Mouse (Mus musculus): Measurements from ENCODE around the gene Ubap2. TPM values are rescaled to one million over a fixed set of nuclear protein-coding genes. Genes with fewer than 3 reads are reported as not detected.

Ubap2 gene
- polyA plus RNA-seq (2014; fragmentation: Nextera tagmentation; extraction: Ambion mirVana) = 59.9 and 61.3 TPM in 2 replicates

- Histone ChIP-seq H3K4me1 (ENCODE audit: control insufficient read depth, insufficient read depth, low read length) (peaks cover 18% of the 10 kb centered on the region), H3K4me3 (ENCODE audit: low read depth, low read length) (peak within 1 kb of the TSS; percentile 89), H3K9me3 (ENCODE audit: control insufficient read depth, low read depth, low read length) (no peaks in the 10 kb centered on the region), H3K4me2 (replicated peaks; ENCODE audit: low read depth, low read length) (peak within 1 kb of the TSS; percentile 77), H3K9ac (replicated peaks; ENCODE audit: low read depth, low read length) (peak within 1 kb of the TSS; percentile 77), H3K36me3 (ENCODE audit: control insufficient read depth, insufficient read depth, low read length) (peaks cover 7% of the 10 kb centered on the region; the same call in 1 of the 2 replicates), H3K27ac (ENCODE audit: low read length) (peak within 1 kb of the TSS; percentile 92), H3K27me3 (ENCODE audit: control insufficient read depth, insufficient read depth, low read length) (no peaks in the 10 kb centered on the region)
- ATAC-seq (ENCODE audit: insufficient number of reproducible peaks, insufficient read depth, low FRiP score, low read depth) = peak; percentile 97
- under 1% methylated on average over 60 of the region's 60 CpGs for WGBS
Observed at GRCm38 (mm10) chr4:41274980-41275850, at the start of gene Ubap2. Ubap2 (minus strand) TSS chr4:41275144.

- Histone ChIP-seq H3K9me3 (ENCODE audit: control insufficient read depth, low read depth, low read length) (no peaks in the 10 kb centered on the region), H3K36me3 (ENCODE audit: control insufficient read depth, insufficient read depth, low read length) (no peaks in the 10 kb centered on the region), H3K9ac (replicated peaks; ENCODE audit: low read depth, low read length) (no peak overlapping the region), H3K27ac (ENCODE audit: low read length) (no peak overlapping the region), H3K4me1 (ENCODE audit: control insufficient read depth, insufficient read depth, low read length) (no peaks in the 10 kb centered on the region), H3K27me3 (ENCODE audit: control insufficient read depth, insufficient read depth, low read length) (no peaks in the 10 kb centered on the region), H3K4me3 (ENCODE audit: low read depth, low read length) (no peak overlapping the region), H3K4me2 (replicated peaks; ENCODE audit: low read depth, low read length) (no peak overlapping the region)
- ATAC-seq (ENCODE audit: insufficient number of reproducible peaks, insufficient read depth, low FRiP score, low read depth) = 0 out of 2 replicates have a peak, but pooled peaks have one; percentile 53
- WGBS = 55% methylated on average over 4 of the region's 4 CpGs
Observed at GRCm38 (mm10) chr4:41320971-41321370, 46.0 kb upstream of the Ubap2 start.

GRCm38 (mm10) chr4:41318267-41318666 lies 43.3 kb upstream of the Ubap2 start:
- no peak overlapping the region for H3K27ac ChIP-seq (ENCODE audit: low read length)
- no peaks in the 10 kb centered on the region for H3K36me3 ChIP-seq (ENCODE audit: control insufficient read depth, insufficient read depth, low read length)
- H3K9me3 ChIP-seq (ENCODE audit: control insufficient read depth, low read depth, low read length) = no peaks in the 10 kb centered on the region
- H3K4me1 ChIP-seq (ENCODE audit: control insufficient read depth, insufficient read depth, low read length) = peaks cover 8% of the 10 kb centered on the region
- H3K27me3 ChIP-seq (ENCODE audit: control insufficient read depth, insufficient read depth, low read length) = no peaks in the 10 kb centered on the region
- no peak for ATAC-seq (ENCODE audit: insufficient number of reproducible peaks, insufficient read depth, low FRiP score, low read depth)
- no peak overlapping the region for H3K9ac ChIP-seq (replicated peaks; ENCODE audit: low read depth, low read length)
- H3K4me3 ChIP-seq (ENCODE audit: low read depth, low read length) = no peak overlapping the region
- no peak overlapping the region for H3K4me2 ChIP-seq (replicated peaks; ENCODE audit: low read depth, low read length)
- 82% methylated on average over 5 of the region's 5 CpGs for WGBS

GRCm38 (mm10) chr4:41315173-41315572 lies 40.2 kb upstream of the Ubap2 start:
- Histone ChIP-seq H3K9me3 (ENCODE audit: control insufficient read depth, low read depth, low read length) (no peaks in the 10 kb centered on the region), H3K4me3 (ENCODE audit: low read depth, low read length) (peak overlapping the region; percentile 94), H3K4me1 (ENCODE audit: control insufficient read depth, insufficient read depth, low read length) (peaks cover 16% of the 10 kb centered on the region), H3K4me2 (replicated peaks; ENCODE audit: low read depth, low read length) (peak overlapping the region; percentile 53), H3K27me3 (ENCODE audit: control insufficient read depth, insufficient read depth, low read length) (no peaks in the 10 kb centered on the region), H3K9ac (replicated peaks; ENCODE audit: low read depth, low read length) (no peak overlapping the region), H3K27ac (ENCODE audit: low read length) (peak overlapping the region; percentile 98; the same call in 1 of the 2 replicates), H3K36me3 (ENCODE audit: control insufficient read depth, insufficient read depth, low read length) (peaks cover 13% of the 10 kb centered on the region; the same call in 1 of the 2 replicates)
- 14% methylated on average over 8 of the region's 8 CpGs for WGBS
- ATAC-seq (ENCODE audit: insufficient number of reproducible peaks, insufficient read depth, low FRiP score, low read depth) = 0 out of 2 replicates have a peak, but pooled peaks have one; percentile 4

- Histone ChIP-seq H3K4me1 (ENCODE audit: control insufficient read depth, insufficient read depth, low read length) (peaks cover 16% of the 10 kb centered on the region), H3K9me3 (ENCODE audit: control insufficient read depth, low read depth, low read length) (no peaks in the 10 kb centered on the region), H3K9ac (replicated peaks; ENCODE audit: low read depth, low read length) (peak within 1 kb of the TSS; percentile 90), H3K36me3 (ENCODE audit: control insufficient read depth, insufficient read depth, low read length) (peaks cover 16% of the 10 kb centered on the region; the same call in 1 of the 2 replicates), H3K27me3 (ENCODE audit: control insufficient read depth, insufficient read depth, low read length) (no peaks in the 10 kb centered on the region), H3K4me3 (ENCODE audit: low read depth, low read length) (peak within 1 kb of the TSS; percentile 94), H3K4me2 (replicated peaks; ENCODE audit: low read depth, low read length) (peak within 1 kb of the TSS; percentile 89), H3K27ac (ENCODE audit: low read length) (peak within 1 kb of the TSS; percentile 98)
- WGBS = under 1% methylated on average over 70 of the region's 70 CpGs
- ATAC-seq (ENCODE audit: insufficient number of reproducible peaks, insufficient read depth, low FRiP score, low read depth) = peak; percentile 97
Observed at GRCm38 (mm10) chr4:41314141-41315129, 39.5 kb upstream of the Ubap2 start, which contains the start of gene Dcaf12. Dcaf12 (minus strand) TSS chr4:41314889.

GRCm38 (mm10) chr4:41313722-41314121 lies 38.8 kb upstream of the Ubap2 start:
- H3K9me3 ChIP-seq (ENCODE audit: control insufficient read depth, low read depth, low read length) = no peaks in the 10 kb centered on the region
- 8% methylated on average over 14 of the region's 14 CpGs for WGBS
- no peak for ATAC-seq (ENCODE audit: insufficient number of reproducible peaks, insufficient read depth, low FRiP score, low read depth)

GRCm38 (mm10) chr4:41310567-41311563 lies 35.9 kb upstream of the Ubap2 start:
- H3K4me3 ChIP-seq (ENCODE audit: low read depth, low read length) = no peak overlapping the region
- WGBS = 94% methylated on average over 9 of the region's 9 CpGs
- no peaks in the 10 kb centered on the region for H3K9me3 ChIP-seq (ENCODE audit: control insufficient read depth, low read depth, low read length)
- peaks cover 16% of the 10 kb centered on the region for H3K4me1 ChIP-seq (ENCODE audit: control insufficient read depth, insufficient read depth, low read length)
- no peak overlapping the region for H3K9ac ChIP-seq (replicated peaks; ENCODE audit: low read depth, low read length)
- ATAC-seq (ENCODE audit: insufficient number of reproducible peaks, insufficient read depth, low FRiP score, low read depth) = no peak
- H3K36me3 ChIP-seq (ENCODE audit: control insufficient read depth, insufficient read depth, low read length) = peaks cover 23% of the 10 kb centered on the region; the same call in 1 of the 2 replicates
- no peak overlapping the region for H3K27ac ChIP-seq (ENCODE audit: low read length)
- no peak overlapping the region for H3K4me2 ChIP-seq (replicated peaks; ENCODE audit: low read depth, low read length)
- no peaks in the 10 kb centered on the region for H3K27me3 ChIP-seq (ENCODE audit: control insufficient read depth, insufficient read depth, low read length)

More at GRCm38 (mm10) chr4:41313722-41314121, 38.8 kb upstream of the Ubap2 start:
- peak overlapping the region; percentile 98 for H3K27ac ChIP-seq (ENCODE audit: low read length)
- H3K36me3 ChIP-seq (ENCODE audit: control insufficient read depth, insufficient read depth, low read length) = peaks cover 19% of the 10 kb centered on the region; the same call in 1 of the 2 replicates
- H3K4me3 ChIP-seq (ENCODE audit: low read depth, low read length) = peak overlapping the region; percentile 94
- H3K27me3 ChIP-seq (ENCODE audit: control insufficient read depth, insufficient read depth, low read length) = no peaks in the 10 kb centered on the region
- peak overlapping the region; percentile 89 for H3K4me2 ChIP-seq (replicated peaks; ENCODE audit: low read depth, low read length)
- H3K9ac ChIP-seq (replicated peaks; ENCODE audit: low read depth, low read length) = peak overlapping the region; percentile 90
- peaks cover 16% of the 10 kb centered on the region for H3K4me1 ChIP-seq (ENCODE audit: control insufficient read depth, insufficient read depth, low read length)

Data from stomach, embryonic 14.5 days (tissue).